Mouse (Mus musculus): ENCODE measurements around the gene Usp31.

The Usp31 gene

DNA sequence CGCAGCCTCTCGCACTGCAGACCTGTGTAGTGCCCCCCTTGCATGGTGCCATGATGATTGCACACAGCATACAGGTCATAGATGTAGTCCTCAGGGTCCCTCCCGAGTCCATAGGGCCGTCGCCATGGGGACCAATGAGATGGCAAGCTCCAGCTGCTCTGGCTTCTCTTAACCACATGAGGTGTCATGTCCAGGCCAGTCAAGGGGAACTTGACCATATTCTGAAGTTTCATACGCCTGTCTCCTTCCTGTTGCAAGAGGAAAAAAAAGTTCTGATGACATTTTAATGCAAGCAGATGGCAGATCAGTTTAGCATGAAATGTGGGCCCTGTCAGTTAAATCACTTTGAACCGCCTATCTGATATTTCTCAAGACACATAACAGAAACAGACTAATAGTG lies 48.2 kb downstream of the Usp31 start:
- no peak for DNase-seq (ENCODE audit: low read depth)

DNA sequence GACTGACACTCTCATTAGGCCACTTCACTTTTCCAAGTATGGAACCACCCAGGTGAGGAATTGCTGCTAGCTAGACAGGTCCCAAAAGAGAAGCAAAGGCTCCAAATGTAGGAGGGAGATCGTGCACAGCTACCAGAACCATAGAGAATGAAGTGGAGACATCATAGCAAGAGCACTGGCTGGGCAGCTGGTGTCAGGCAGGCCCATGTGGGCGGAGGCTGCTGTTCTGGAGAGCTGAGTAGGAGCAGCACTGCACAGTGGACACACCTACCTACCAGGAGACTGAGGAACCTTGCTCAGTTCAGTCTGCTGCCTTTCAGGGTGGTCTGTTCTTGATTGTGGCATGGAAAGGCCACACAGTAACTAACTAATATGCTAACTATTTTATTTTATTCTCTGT lies 52.4 kb downstream of the Usp31 start:
- no peak for DNase-seq (ENCODE audit: low read depth)

DNA sequence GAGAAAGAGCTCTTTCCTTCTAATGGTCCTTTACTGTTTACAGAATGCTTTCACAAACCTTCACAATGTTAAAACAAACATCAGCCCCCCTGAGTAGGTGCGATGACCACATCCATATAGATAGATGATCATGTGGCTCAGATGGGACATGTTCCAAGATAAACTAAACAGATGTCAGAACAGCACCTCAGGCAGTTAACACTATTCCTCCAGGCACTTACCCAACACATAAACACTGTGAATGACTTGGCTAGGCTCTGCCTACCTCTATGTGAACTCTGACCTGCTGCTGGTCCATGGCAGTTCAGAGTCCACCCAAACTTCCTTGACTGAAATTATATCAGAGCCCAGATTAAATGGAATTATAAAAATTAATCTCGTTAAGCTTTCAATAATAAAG lies 54.4 kb downstream of the Usp31 start:
- no peak for DNase-seq (ENCODE audit: low read depth)

DNA sequence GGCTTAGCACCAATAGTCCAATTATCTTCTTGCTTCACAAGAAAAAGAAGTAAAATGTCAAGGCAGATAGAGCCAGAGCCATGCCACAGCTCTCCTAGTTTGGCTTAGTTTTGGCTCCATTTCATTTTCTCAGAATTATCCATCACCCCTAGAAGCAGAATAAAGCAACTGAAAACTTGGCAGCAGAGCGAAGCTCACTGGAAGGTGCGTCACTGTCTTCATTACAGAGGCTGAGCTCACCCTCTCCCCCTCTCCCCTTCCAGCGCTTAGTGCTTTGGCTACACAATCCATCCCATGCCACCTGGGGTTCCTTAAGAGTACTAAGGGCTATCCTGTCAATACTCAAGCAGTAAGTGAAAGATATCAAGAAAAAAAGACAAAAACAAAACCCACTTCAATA lies 56.3 kb downstream of the Usp31 start:
- DNase-seq (ENCODE audit: low read depth): no peak

DNA sequence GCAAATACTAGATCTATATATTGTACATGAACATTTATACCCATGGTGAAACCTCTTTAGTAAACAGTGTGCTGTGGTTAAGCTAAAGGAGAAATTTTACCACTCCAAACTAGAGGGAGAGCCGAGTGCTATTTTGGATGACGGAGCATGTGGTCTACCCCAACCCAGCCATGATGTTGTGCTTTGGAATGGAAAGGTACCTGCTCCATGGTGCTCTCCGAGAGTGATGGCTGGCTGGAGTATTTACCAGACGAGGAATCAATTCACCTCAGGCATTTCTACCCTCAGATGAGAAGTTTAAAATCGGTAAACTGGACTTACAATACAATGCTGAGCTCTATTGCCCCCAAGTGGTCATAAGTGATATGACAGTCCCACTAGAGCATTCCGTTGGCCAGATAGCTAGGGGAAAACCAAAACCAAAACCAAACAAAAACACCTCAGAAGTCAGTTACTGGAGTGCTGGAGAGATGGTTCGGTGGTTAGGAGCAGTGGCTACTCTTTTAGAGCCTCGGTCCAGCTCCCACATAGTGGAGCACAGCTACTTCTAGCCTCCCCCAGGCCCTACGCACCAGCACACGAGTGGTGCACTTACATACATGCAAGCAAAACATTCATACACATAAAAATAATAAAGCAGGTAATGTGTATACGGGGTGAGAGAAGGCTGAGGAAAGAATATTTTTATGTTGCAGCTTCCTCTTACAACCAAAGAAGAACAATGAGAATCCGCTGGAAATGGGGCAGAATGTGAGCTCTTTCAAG lies 65.9 kb downstream of the Usp31 start:
- DNase-seq (ENCODE audit: low read depth): peak; percentile 73

- DNase-seq (ENCODE audit: low read depth): no peak
Observed at GRCm38 (mm10) chr7:121636732-121637131, 70.3 kb downstream of the Usp31 start.

DNA sequence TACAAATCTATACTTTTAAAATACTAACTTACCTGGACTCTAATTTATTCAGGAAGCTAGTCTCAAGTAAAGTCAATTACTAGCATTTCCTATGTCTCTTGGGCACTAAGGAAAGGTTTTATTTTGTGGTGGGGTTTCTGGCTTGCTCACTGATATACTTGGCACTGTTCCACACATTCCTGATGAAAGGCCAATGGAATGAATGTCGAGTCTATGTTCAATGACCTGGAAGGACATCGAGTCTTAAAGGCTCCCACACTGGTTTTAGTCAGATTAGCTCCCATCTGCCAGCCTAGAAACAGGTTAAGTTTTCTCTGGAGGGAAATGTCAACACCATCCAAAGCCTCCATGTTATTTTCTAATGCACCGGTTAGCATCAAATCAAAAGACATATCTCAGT lies 72.8 kb downstream of the Usp31 start:
- no peak for DNase-seq (ENCODE audit: low read depth)

DNA sequence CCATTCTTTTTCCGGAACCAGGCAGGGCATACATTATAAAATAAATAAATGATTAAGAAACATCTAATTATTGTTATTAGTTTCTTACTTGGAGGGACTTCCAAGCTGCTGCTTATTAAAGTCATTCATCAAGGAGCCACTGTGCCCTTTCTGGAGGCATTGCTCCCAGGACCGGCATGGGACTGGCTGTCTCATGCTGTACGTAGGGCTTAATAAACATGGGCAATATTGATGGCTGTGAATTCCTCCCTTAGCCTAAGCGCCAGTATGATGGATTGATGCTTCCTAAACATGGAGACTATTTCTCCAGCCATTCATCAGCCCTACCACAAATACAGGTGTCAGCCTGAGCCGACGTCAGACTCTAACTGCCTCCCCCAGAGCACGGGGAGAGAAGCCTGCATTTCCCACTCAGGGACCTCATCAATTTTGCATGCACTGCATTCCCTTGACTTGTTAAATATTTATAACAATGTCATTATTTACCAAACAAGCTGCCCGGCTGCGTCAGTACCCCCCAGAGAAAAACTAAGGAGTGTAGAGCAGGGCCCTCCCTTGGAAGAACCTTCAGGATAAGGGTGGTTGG lies 84.1 kb downstream of the Usp31 start:
- DNase-seq (ENCODE audit: low read depth): no peak

- DNase-seq (ENCODE audit: low read depth): no peak
Observed at GRCm38 (mm10) chr7:121622433-121622832, 84.6 kb downstream of the Usp31 start.

DNA sequence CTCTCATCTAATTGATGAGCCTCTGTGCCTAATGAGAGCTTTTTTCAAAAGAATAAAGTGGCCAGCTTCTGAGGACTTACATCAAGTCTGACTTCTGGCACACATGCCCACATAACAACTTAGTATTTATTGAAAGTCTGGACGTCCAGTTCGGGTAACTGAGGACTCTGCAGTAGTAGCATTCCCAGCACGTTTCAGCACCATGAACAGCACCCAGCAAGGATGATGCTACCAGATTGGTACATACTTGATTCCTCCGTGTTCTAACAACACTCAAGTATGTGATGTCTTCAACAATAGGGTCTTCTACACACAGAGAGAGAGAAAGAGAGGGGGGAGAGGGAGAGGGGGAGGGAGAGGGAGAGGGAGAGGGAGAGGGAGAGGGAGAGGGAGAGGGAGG lies 105.4 kb downstream of the Usp31 start:
- DNase-seq (ENCODE audit: low read depth): no peak

DNA sequence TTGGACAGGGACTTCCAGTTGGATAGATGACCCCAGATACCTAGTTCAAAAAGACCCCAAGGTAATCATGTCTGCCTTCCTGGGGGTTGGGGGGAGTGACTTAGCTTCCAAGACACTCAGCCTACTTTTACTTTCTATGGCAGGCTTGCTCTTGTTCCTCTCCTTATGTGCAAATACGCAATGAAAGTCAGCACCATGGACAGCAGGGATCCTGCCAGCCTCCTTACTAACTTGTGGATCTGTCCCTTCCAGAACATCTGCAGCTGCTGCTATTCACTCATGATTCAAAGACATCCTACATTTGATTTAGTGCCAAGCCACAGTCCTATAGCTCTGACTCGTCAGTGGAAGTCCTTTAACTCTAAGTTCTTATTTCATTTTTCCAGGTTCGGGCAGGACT lies 110.7 kb downstream of the Usp31 start:
- DNase-seq (ENCODE audit: low read depth): no peak

DNA sequence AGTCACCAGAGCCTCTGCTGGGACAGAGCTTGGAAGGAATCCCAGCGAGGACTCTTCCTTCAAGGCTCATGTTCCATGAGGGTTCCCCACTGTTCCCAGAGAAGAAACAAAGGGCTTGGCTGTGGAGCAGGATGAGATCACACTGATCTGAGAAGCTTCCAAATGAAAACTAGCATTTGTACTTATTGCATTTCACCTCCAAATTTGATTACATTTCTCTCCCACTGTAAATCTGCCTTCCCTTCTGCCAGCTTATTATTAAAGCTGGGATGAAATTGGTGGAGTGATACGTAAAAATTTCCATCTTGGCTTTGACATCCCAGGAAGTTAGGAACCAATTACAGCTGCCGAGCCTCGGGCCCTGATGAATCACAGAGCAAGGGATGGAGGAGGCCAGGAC lies 111.6 kb downstream of the Usp31 start:
- no peak for DNase-seq (ENCODE audit: low read depth)

DNA sequence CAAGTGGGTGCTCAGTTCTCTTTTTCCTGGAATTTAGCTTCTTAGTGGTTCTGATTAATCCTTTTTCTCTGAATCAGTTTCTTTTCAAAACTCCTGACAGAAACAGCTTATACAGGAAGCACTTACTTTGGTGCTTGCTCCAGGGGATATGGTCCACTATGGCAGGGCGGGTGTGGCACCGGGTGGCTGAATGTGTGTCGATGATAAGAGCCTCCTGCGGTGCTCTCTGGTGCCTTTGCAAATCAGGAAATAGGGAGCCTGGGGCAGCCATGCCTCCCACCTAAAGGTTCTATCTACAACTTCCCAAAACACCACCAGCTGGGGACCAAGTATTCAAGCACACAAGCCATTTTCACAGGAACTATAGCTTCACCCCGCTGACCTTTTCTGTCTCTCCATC lies 112.0 kb downstream of the Usp31 start:
- DNase-seq (ENCODE audit: low read depth): no peak

DNA sequence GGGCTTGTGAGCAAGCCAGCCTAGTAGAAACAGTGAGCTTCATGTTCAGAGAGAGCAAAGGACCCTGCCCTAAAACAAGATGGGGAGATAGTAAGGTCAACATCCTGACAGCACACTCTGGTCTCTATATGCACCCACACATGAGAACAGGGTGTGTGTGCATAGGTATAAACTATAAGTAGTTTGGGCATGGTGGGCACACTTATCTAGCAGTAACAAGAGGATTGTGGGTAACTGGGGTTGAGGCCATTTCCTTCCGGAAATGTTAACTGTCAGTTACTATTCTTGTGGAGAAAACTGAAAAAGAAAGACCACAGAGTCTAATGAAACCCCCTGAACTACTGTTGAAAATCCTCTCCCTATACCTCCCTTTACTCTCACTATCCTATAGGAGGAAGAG lies 112.4 kb downstream of the Usp31 start:
- DNase-seq (ENCODE audit: low read depth): no peak
